Mouse (Mus musculus): ENCODE measurements at regions not wholly inside any gene's neighbourhood (a gene's known extent, or its start where the extent isn't known, plus 50 kb on each side); places are given as distances from the start of the nearest gene placed in this dataset.

GRCm38 (mm10) chr3:62047704-62048506 lies 290.2 kb upstream of the Arhgef26 start:
- no peak for DNase-seq

GRCm38 (mm10) chr3:62054237-62054636 lies 283.9 kb upstream of the Arhgef26 start:
- DNase-seq = no peak

DNA sequence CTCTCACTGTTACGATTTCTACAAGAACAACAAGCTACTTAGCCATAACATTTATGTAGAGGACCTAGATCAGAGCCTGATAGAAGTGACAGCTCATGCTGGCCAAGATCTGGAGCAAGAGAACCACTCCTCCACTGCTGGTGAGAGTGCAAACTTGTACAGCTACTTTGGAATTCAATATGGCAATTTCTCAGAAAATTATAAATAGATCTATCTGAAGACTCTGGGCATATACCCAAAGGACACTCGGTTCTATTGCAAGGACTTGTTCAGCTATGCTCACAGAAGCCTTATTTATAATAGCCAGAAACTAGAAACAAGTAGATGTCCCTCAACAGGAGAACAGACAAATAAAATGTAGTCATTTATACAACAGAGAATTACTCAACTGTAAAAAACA lies 259.6 kb upstream of the Arhgef26 start:
- DNase-seq = no peak

DNA sequence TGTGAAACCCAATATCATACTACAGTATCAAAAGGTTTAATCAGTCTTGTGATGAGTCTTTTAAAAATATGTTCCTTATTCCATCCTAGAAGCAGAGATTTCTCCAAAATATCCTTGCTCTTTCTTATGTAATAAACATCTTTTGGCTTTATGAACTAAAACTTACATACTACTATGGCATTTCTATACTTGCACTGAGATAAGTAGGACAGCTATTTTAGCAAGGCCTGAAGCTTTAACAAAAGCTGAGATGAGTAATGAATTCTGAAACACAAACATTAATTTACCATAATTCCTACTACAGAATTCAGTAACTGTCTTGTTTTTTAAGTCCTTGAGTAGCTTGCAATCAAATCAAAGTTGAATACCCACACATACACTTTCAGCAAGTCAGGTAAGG lies 252.6 kb upstream of the Arhgef26 start:
- no peak for DNase-seq

DNA sequence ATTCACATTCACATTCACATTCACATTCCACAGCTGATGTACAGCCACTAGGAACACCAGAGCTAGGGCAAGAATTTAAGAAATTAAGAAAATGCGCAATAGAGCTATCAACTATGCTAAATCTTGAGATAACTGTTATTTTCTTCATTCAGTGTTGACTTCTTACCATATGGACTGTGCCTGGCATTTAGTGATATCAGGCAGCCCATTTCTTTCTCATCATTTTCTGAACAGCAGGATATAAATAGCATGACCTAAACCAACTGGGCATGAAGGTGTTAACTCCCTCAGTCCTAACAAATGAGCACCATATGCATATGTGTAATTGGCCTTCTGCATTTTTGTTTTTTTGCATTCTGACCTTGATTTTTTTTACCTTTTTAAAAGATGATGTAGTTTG lies 250.9 kb upstream of the Arhgef26 start:
- DNase-seq = no peak

DNA sequence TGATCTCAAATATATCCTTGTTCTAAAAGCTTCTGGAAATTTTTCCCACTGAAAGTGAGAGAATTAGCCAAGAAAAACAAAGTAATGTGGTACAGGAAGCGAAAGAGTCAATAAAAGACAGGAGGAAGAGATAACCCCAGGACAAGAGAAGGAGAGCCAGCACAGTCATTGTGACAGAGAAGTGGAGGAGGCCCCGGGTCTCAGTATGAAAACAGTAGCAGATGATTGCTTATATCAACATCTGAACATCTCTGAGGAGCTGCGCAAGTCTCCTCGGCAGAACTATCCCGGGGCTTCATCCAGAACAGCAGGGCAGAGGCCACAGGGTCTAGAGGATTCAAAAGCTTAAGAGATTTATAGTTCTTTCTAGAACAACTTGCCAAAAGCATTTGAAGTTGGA lies 235.0 kb upstream of the Arhgef26 start:
- peak; percentile 64 for DNase-seq

DNA sequence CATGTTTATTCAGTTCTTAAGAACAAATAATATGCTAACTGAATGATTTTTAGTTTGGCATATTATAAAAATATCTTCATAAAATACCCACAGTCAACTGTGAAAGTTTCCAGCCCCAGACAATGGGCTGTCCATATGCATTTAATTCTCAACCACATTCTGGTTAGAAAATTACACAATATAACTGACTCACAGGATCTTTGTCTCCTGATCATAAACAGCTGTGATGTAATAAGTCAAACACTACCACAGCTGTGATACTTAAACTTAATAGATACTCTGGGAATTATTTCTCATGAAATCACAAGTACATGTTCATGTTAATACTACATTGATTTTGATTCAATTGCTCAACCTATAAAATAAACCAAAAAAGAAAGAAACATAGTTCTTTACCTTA lies 234.3 kb upstream of the Arhgef26 start:
- no peak for DNase-seq

DNA sequence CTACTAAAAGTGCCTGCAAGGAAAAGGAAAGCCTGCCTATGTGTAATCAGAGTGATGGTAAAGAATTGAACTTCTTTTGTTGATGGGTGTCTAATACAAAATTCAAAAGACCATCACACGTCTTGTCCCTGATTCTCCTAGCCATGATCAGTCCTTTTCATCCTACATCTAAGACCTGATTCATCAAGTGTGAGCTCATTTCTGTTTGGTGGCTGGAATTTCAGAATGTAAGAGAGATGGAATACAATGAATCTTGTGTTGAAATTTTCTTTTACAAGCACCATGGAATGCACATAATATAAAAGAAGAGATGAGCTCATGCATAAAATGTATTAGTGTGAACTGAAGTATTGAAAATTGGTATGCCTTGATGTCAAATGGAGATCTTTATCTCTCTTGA lies 233.6 kb upstream of the Arhgef26 start:
- DNase-seq = no peak

- DNase-seq = no peak
These were observed 230.8 kb upstream of the Arhgef26 start for GRCm38 (mm10) chr3:62107339-62107738.
